Mouse (Mus musculus): ENCODE measurements around the gene Hdac10.

DNA sequence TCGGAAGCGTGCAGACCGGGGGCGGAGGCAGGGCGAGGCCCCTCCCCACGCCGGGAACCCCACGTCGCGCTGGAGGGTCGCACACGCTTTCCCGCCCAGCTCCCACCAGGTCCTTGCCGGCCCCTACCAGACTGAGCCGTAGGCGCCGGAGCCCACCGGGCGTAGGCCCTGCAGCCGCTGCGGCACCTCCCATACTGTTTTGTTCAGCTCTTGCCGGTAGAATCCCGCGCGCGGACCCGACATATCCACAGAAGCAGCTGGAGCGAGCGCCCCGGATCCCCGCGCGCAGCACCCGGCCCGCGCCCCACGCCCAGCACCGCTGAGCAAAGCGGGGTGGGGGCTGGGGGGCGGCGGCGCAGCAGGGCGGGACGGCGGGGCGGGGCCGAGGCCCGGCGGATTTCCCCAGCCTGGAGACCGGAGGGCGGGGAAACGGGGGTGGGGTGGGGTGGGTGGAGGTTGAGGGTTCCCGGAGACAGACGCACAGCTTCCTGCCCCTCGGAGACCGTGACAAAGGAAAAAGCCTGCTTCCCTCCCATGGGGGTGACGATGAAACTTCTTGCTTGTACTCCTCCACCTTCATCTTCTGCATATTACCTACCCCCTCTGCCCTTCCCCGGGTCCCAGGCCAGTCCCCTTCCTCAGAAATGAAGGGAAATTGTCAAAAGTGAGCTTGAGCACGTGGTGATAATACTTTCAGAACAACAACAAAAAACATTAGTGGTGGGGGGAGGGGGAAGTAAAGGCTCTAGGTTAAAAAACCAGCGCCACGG is 21.0 kb upstream of the Hdac10 start, which contains the start of gene Mapk11:
- TF ChIP-seq EP300 (optimal IDR thresholded peaks at IDR 0.05): no peak
- TF ChIP-seq CTCF (IDR thresholded peaks at IDR 0.05; ENCODE audit: low read depth): no peak

Data from stomach, postnatal 0 days (tissue).